8 mouse cellular contexts compared by ENCODE assay signal in the genomic region with DNA sequence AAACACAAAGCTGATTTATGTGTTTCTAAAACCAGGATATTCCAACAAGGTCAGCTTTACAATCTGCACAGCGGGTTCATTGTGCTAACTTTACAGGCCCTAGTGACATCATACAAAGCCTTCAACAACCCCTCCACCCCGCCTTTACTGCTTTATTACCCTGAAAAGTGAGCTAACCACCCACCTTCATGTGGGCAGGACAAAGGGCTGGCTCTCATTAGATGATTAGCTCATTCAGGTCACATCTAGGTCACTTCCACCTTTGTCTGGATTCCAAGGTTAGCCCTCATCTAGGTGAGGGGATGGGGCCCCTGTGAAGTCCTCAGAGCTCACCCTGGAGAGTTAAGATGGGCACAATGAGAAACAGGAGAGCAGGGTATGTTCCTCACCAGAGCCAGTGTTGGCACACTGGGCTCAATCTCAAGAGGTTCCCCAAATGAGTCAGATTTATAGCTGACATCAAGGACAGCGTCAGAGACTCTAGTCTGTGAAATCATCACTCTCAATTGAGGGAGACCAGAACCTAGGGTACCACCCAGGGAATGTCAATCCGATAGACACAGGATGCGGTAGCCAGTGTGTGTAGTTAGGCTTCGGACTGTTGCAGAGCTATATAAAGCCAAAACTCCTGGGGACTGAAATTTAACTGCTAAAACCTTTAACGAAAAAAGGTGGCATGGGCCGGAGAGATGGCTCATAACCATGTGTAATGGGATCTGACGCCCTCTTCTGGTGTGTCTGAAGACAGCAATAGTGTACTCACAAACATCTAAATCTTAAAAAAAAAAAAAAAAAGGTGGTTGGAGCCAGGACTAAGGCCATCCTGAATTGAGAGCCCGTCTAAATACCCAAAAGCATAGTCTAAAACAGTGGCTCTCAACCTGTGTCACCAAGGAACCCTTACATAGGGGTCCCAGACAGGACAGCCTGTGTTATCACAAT. TPM values are rescaled to one million over a fixed set of nuclear protein-coding genes. Genes with fewer than 3 reads are reported as not detected.
A peak's percentile ranks its signal among the peaks of the same experiment; 100 is the strongest.
DNase-seq lines count a peak whose midpoint lies in the region; ATAC-seq and TF ChIP-seq lines count a peak whose summit lies in the region.

No protein-coding gene starts in this region.

- peaks cover 14% of the 10 kb centered on the region for H3K36me3 ChIP-seq in kidney, postnatal 0 days (ENCODE audit: insufficient read depth, low read length)
- peaks cover 7% of the 10 kb centered on the region for H3K36me3 ChIP-seq in intestine, embryonic 16.5 days (ENCODE audit: control insufficient read depth, insufficient read depth, low read length)
- peaks cover 10% of the 10 kb centered on the region; the same call in 1 of the 2 replicates for H3K36me3 ChIP-seq in neural tube, embryonic 14.5 days (ENCODE audit: control insufficient read depth, insufficient read depth, low read length)

- DNase-seq in kidney, postnatal 0 days (ENCODE audit: low spot score): no peak
- DNase-seq in kidney, adult 8-10 months: no peak
- DNase-seq in embryo, embryonic 10.5 days (ENCODE audit: low spot score): peak; percentile 50
- DNase-seq in layer of hippocampus, adult 11-12 months (ENCODE audit: low spot score): no peak
- DNase-seq in kidney, postnatal 14 days: no peak
- no peak for DNase-seq in frontal cortex, adult 2 months (ENCODE audit: extremely low spot score in 1 of 2, low spot score in 1 of 2)

- peak; percentile 48 for TF ChIP-seq CTCF in kidney, postnatal 0 days (IDR thresholded peaks at IDR 0.05; ENCODE audit: low read depth)

- no peak for ATAC-seq in kidney, postnatal 0 days (replicated peaks; ENCODE audit: low FRiP score, low read depth)
- peak; percentile 74 for ATAC-seq in intestine, embryonic 16.5 days
- no peak for ATAC-seq in neural tube, embryonic 14.5 days (ENCODE audit: low read depth)

- H3K9ac ChIP-seq in kidney, postnatal 0 days (ENCODE audit: low read depth, low read length): peak overlapping the region; percentile 84
- peak overlapping the region; percentile 99 for H3K9ac ChIP-seq in intestine, embryonic 16.5 days (ENCODE audit: low read depth, low read length)
- H3K9ac ChIP-seq in neural tube, embryonic 14.5 days (replicated peaks; ENCODE audit: low read depth, low read length): peak overlapping the region; percentile 99

- peak overlapping the region; percentile 62 for H3K4me2 ChIP-seq in kidney, postnatal 0 days (ENCODE audit: low read length)
- H3K4me2 ChIP-seq in intestine, embryonic 16.5 days (ENCODE audit: low read depth, low read length): peak overlapping the region; percentile 57
- peak overlapping the region; percentile 99 for H3K4me2 ChIP-seq in neural tube, embryonic 14.5 days (ENCODE audit: low read depth, low read length)

- peak overlapping the region; percentile 87 for H3K27ac ChIP-seq in kidney, postnatal 0 days
- peak overlapping the region; percentile 97 for H3K27ac ChIP-seq in intestine, embryonic 16.5 days (ENCODE audit: low read length)
- H3K27ac ChIP-seq in neural tube, embryonic 14.5 days (ENCODE audit: low read depth, low read length): peak overlapping the region; percentile 92

- H3K27me3 ChIP-seq in kidney, postnatal 0 days (ENCODE audit: insufficient read depth, low read length): no peaks in the 10 kb centered on the region
- H3K27me3 ChIP-seq in intestine, embryonic 16.5 days (replicated peaks; ENCODE audit: control insufficient read depth, insufficient read depth, low read length): no peaks in the 10 kb centered on the region; the same call in 1 of the 2 replicates
- 0 out of 2 replicates have a peak, but pooled peaks cover 3% of the 10 kb centered on the region for H3K27me3 ChIP-seq in neural tube, embryonic 14.5 days (ENCODE audit: control insufficient read depth, insufficient read depth, low read length)

- H3K4me1 ChIP-seq in kidney, postnatal 0 days (replicated peaks; ENCODE audit: insufficient read depth, low read length): 0 out of 2 replicates have a peak, but pooled peaks cover 4% of the 10 kb centered on the region
- H3K4me1 ChIP-seq in intestine, embryonic 16.5 days (ENCODE audit: control insufficient read depth, insufficient read depth, low read length): peaks cover 20% of the 10 kb centered on the region
- H3K4me1 ChIP-seq in neural tube, embryonic 14.5 days (ENCODE audit: control insufficient read depth, insufficient read depth, low read length): peaks cover 11% of the 10 kb centered on the region; the same call in 1 of the 2 replicates

- H3K9me3 ChIP-seq in kidney, postnatal 0 days (replicated peaks; ENCODE audit: low read length): no peaks in the 10 kb centered on the region
- H3K9me3 ChIP-seq in intestine, embryonic 16.5 days (ENCODE audit: control insufficient read depth, low read length): no peaks in the 10 kb centered on the region
- H3K9me3 ChIP-seq in neural tube, embryonic 14.5 days (ENCODE audit: control insufficient read depth, low read length): no peaks in the 10 kb centered on the region

- H3K4me3 ChIP-seq in kidney, postnatal 0 days (replicated peaks; ENCODE audit: low read depth, low read length): peak overlapping the region; percentile 91
- peak overlapping the region; percentile 96 for H3K4me3 ChIP-seq in intestine, embryonic 16.5 days (ENCODE audit: low read length)
- peak overlapping the region; percentile 96 for H3K4me3 ChIP-seq in neural tube, embryonic 14.5 days (ENCODE audit: low read depth, low read length)

- 17% methylated on average over 10 of the region's 10 CpGs for WGBS in kidney, postnatal 0 days
- 23% methylated on average over 10 of the region's 10 CpGs for WGBS in intestine, embryonic 16.5 days
- 9% methylated on average over 10 of the region's 10 CpGs for WGBS in neural tube, embryonic 14.5 days

RNA-seq across cellular contexts. Expression of a gene that starts 8.3 kb away (rescaled TPM):
- polyA plus RNA-seq in kidney, postnatal 0 days (2015; fragmentation: Nextera tagmentation; extraction: Ambion mirVana): 2.2 and 2.6 TPM in 2 replicates
- polyA plus RNA-seq in intestine, embryonic 16.5 days (2015; fragmentation: Nextera tagmentation; extraction: Ambion mirVana): 0.22 and 0.24 TPM in 2 replicates
- 0.27 and 0.35 TPM in 2 replicates for polyA plus RNA-seq in neural tube, embryonic 14.5 days (2014; fragmentation: Nextera tagmentation; extraction: Ambion mirVana)
- polyA plus RNA-seq in frontal cortex, adult 2 months (2012; rRNA removed): 10.9 and 13.4 TPM in 2 replicates

RNA-seq across cellular contexts. Expression of a gene that starts 18.9 kb away (rescaled TPM):
- polyA plus RNA-seq in kidney, postnatal 0 days (2015; fragmentation: Nextera tagmentation; extraction: Ambion mirVana): not detected in 2 replicates
- not detected in 2 replicates for polyA plus RNA-seq in intestine, embryonic 16.5 days (2015; fragmentation: Nextera tagmentation; extraction: Ambion mirVana)
- polyA plus RNA-seq in neural tube, embryonic 14.5 days (2014; fragmentation: Nextera tagmentation; extraction: Ambion mirVana): not detected in 2 replicates
- 0.20 TPM in 1 of 2 replicates, not detected in the other for polyA plus RNA-seq in frontal cortex, adult 2 months (2012; rRNA removed)

RNA-seq across cellular contexts. Expression of a gene that starts 19.7 kb away (rescaled TPM):
- 92.0 and 101 TPM in 2 replicates for polyA plus RNA-seq in kidney, postnatal 0 days (2015; fragmentation: Nextera tagmentation; extraction: Ambion mirVana)
- 226 and 301 TPM in 2 replicates for polyA plus RNA-seq in intestine, embryonic 16.5 days (2015; fragmentation: Nextera tagmentation; extraction: Ambion mirVana)
- polyA plus RNA-seq in neural tube, embryonic 14.5 days (2014; fragmentation: Nextera tagmentation; extraction: Ambion mirVana): 27.4 and 30.1 TPM in 2 replicates
- polyA plus RNA-seq in frontal cortex, adult 2 months (2012; rRNA removed): 48.7 and 53.6 TPM in 2 replicates

RNA-seq across cellular contexts. Expression of a gene that starts 21.2 kb away (rescaled TPM):
- 22.4 and 23.5 TPM in 2 replicates for polyA plus RNA-seq in kidney, postnatal 0 days (2015; fragmentation: Nextera tagmentation; extraction: Ambion mirVana)
- polyA plus RNA-seq in intestine, embryonic 16.5 days (2015; fragmentation: Nextera tagmentation; extraction: Ambion mirVana): 6.3 and 6.6 TPM in 2 replicates
- 7.0 and 7.6 TPM in 2 replicates for polyA plus RNA-seq in neural tube, embryonic 14.5 days (2014; fragmentation: Nextera tagmentation; extraction: Ambion mirVana)
- polyA plus RNA-seq in frontal cortex, adult 2 months (2012; rRNA removed): 13.8 and 14.6 TPM in 2 replicates

RNA-seq across cellular contexts. Expression of a gene that starts 21.7 kb away (rescaled TPM):
- polyA plus RNA-seq in kidney, postnatal 0 days (2015; fragmentation: Nextera tagmentation; extraction: Ambion mirVana): 0.54 and 0.72 TPM in 2 replicates
- polyA plus RNA-seq in intestine, embryonic 16.5 days (2015; fragmentation: Nextera tagmentation; extraction: Ambion mirVana): 0.38 and 0.57 TPM in 2 replicates
- 1.6 and 2.8 TPM in 2 replicates for polyA plus RNA-seq in neural tube, embryonic 14.5 days (2014; fragmentation: Nextera tagmentation; extraction: Ambion mirVana)
- 0.40 and 0.74 TPM in 2 replicates for polyA plus RNA-seq in frontal cortex, adult 2 months (2012; rRNA removed)
